Mouse (Mus musculus): ENCODE measurements around the gene Bcar1. TPM values are rescaled to one million over a fixed set of nuclear protein-coding genes. Genes with fewer than 3 reads are reported as not detected.

Bcar1 gene
- total RNA-seq, 1 experiment, result 72.6 TPM

DNA sequence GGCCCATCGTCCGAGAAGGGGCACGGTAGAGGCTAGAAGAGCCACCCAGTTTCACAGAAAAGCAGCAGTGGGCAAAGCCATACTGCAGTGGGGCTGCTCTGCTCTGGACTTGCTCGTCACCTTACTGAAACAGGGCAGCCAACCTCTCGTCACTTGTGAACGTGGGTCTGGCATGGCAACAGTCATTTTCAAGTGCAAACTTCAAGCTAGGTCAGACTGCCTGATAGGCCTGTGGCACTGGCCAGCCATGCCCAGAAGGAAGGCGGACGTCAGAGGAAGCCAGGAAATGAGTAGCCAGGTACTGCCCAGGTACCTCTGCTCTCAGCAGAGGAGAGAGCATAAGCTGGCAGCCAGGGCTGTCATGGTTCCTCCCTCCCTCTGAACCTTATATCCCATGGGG is 2.6 kb downstream of the Bcar1 start:
- TF ChIP-seq CHD2 (IDR thresholded peaks at IDR 0.05; ENCODE audit: low read depth, low read length), result no peak
- TF ChIP-seq HCFC1 (IDR thresholded peaks at IDR 0.05; ENCODE audit: borderline replicate concordance, insufficient read depth, low read length), result no peak
- no peak for TF ChIP-seq ZC3H11A (IDR thresholded peaks at IDR 0.05; ENCODE audit: borderline replicate concordance, low read depth, low read length)
- TF ChIP-seq ZNF384 (IDR thresholded peaks at IDR 0.05; ENCODE audit: low read depth, low read length), result no peak
- TF ChIP-seq MAFK (IDR thresholded peaks at IDR 0.05; ENCODE audit: insufficient read depth, low read depth, low read length), result no peak
- Histone ChIP-seq H3K4me3 (ENCODE audit: insufficient read depth in 1 of 2, low read depth in 1 of 2, low read length in 2 of 2, poor library complexity in 1 of 2, severe bottlenecking in 1 of 2) (no peak overlapping the region), H3K9me3 (ENCODE audit: control insufficient read depth, insufficient read depth, low read depth, low read length) (no peaks in the 10 kb centered on the region), H3K27ac (ENCODE audit: insufficient read depth, low read depth, low read length, poor library complexity, severe bottlenecking) (no peak overlapping the region), H3K36me3 (ENCODE audit: control insufficient read depth, insufficient read depth, low read length, poor library complexity, severe bottlenecking) (peaks cover 3% of the 10 kb centered on the region; the same call in 1 of the 2 replicates), H3K4me1 (ENCODE audit: control insufficient read depth in 2 of 2, insufficient read depth in 2 of 2, low read length in 2 of 2, poor library complexity in 1 of 2) (peaks cover 2 to 40% of the 10 kb centered on the region in 2 experiments; a peak in 3 of 4 replicates), H3K9ac (ENCODE audit: insufficient read depth, low read depth, low read length, poor library complexity, severe bottlenecking) (no peak overlapping the region)
- in situ Hi-C loops (cut with MboI; ENCODE audit: low sequenced_read_pairs in 2 of 2, unreplicated experiment in 2 of 2), result no loop called here
- no peak for DNase-seq (ENCODE audit: low read depth, low spot score)

DNA sequence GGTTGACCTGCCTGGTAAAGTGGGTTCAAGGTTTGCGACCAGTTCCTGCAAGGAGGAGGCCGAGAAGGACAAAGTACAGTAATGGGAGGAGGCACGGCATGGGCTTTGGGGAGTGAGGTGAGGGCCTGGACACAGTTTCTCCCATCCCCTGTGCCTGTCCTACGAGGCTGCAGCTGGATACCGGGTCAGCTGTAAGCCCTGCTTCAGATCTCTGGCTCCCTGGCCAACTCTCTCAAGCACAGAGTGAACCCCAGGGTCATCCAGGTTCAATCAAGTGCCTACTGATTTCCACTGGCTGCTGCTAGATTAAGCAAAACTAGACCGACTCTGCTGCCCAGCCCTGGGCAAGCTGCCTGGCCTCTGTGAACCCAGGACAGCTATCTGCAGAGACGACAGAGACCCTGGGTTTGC is 3.3 kb downstream of the Bcar1 start:
- no peak overlapping the region for H3K9ac ChIP-seq (ENCODE audit: insufficient read depth, low read depth, low read length, poor library complexity, severe bottlenecking)
- in situ Hi-C loops (cut with MboI; ENCODE audit: low sequenced_read_pairs in 2 of 2, unreplicated experiment in 2 of 2), result no loop called here
- TF ChIP-seq CHD2 (IDR thresholded peaks at IDR 0.05; ENCODE audit: low read depth, low read length), result no peak
- TF ChIP-seq ZNF384 (IDR thresholded peaks at IDR 0.05; ENCODE audit: low read depth, low read length), result no peak
- no peak for TF ChIP-seq ZC3H11A (IDR thresholded peaks at IDR 0.05; ENCODE audit: borderline replicate concordance, low read depth, low read length)
- no peak for TF ChIP-seq HCFC1 (IDR thresholded peaks at IDR 0.05; ENCODE audit: borderline replicate concordance, insufficient read depth, low read length)
- no peak for TF ChIP-seq MAFK (IDR thresholded peaks at IDR 0.05; ENCODE audit: insufficient read depth, low read depth, low read length)
- DNase-seq (ENCODE audit: low read depth, low spot score), result no peak
- H3K4me1 ChIP-seq (ENCODE audit: control insufficient read depth in 2 of 2, insufficient read depth in 2 of 2, low read length in 2 of 2, poor library complexity in 1 of 2), result peaks cover 2 to 40% of the 10 kb centered on the region in 2 experiments; a peak in 3 of 4 replicates
- H3K27ac ChIP-seq (ENCODE audit: insufficient read depth, low read depth, low read length, poor library complexity, severe bottlenecking), result no peak overlapping the region
- no peaks in the 10 kb centered on the region for H3K9me3 ChIP-seq (ENCODE audit: control insufficient read depth, insufficient read depth, low read depth, low read length)
- no peak overlapping the region for H3K4me3 ChIP-seq (ENCODE audit: insufficient read depth in 1 of 2, low read depth in 1 of 2, low read length in 2 of 2, poor library complexity in 1 of 2, severe bottlenecking in 1 of 2)
- peaks cover 3% of the 10 kb centered on the region; the same call in 1 of the 2 replicates for H3K36me3 ChIP-seq (ENCODE audit: control insufficient read depth, insufficient read depth, low read length, poor library complexity, severe bottlenecking)

- TF ChIP-seq ZC3H11A (IDR thresholded peaks at IDR 0.05; ENCODE audit: borderline replicate concordance, low read depth, low read length), result peak; percentile 53
- no peak for TF ChIP-seq CHD2 (IDR thresholded peaks at IDR 0.05; ENCODE audit: low read depth, low read length)
- Histone ChIP-seq H3K9ac (ENCODE audit: insufficient read depth, low read depth, low read length, poor library complexity, severe bottlenecking) (no peak overlapping the region), H3K4me1 (ENCODE audit: control insufficient read depth in 2 of 2, insufficient read depth in 2 of 2, low read length in 2 of 2, poor library complexity in 1 of 2) (peaks cover 2 to 37% of the 10 kb centered on the region in 2 experiments; a peak in 3 of 4 replicates), H3K9me3 (ENCODE audit: control insufficient read depth, insufficient read depth, low read depth, low read length) (no peaks in the 10 kb centered on the region), H3K36me3 (ENCODE audit: control insufficient read depth, insufficient read depth, low read length, poor library complexity, severe bottlenecking) (peaks cover 3% of the 10 kb centered on the region; the same call in 1 of the 2 replicates), H3K27ac (ENCODE audit: insufficient read depth, low read depth, low read length, poor library complexity, severe bottlenecking) (no peak overlapping the region), H3K4me3 (ENCODE audit: insufficient read depth in 1 of 2, low read depth in 1 of 2, low read length in 2 of 2, poor library complexity in 1 of 2, severe bottlenecking in 1 of 2) (no peak overlapping the region)
- no peak for DNase-seq (ENCODE audit: low read depth, low spot score)
- in situ Hi-C loops (cut with MboI; ENCODE audit: low sequenced_read_pairs in 2 of 2, unreplicated experiment in 2 of 2), result no loop called here
Measured at GRCm38 (mm10) chr8:111739604-111740003, 4.0 kb downstream of the Bcar1 start.

- TF ChIP-seq ZNF384 (IDR thresholded peaks at IDR 0.05; ENCODE audit: low read depth, low read length) (no peak), ZC3H11A (IDR thresholded peaks at IDR 0.05; ENCODE audit: borderline replicate concordance, low read depth, low read length) (no peak), MAFK (IDR thresholded peaks at IDR 0.05; ENCODE audit: insufficient read depth, low read depth, low read length) (no peak), HCFC1 (IDR thresholded peaks at IDR 0.05; ENCODE audit: borderline replicate concordance, insufficient read depth, low read length) (no peak), CHD2 (IDR thresholded peaks at IDR 0.05; ENCODE audit: low read depth, low read length) (no peak)
- peaks cover 2 to 37% of the 10 kb centered on the region in 2 experiments; a peak in 3 of 4 replicates for H3K4me1 ChIP-seq (ENCODE audit: control insufficient read depth in 2 of 2, insufficient read depth in 2 of 2, low read length in 2 of 2, poor library complexity in 1 of 2)
- no peak overlapping the region for H3K27ac ChIP-seq (ENCODE audit: insufficient read depth, low read depth, low read length, poor library complexity, severe bottlenecking)
- DNase-seq (ENCODE audit: low read depth, low spot score), result no peak
- H3K9ac ChIP-seq (ENCODE audit: insufficient read depth, low read depth, low read length, poor library complexity, severe bottlenecking), result no peak overlapping the region
- H3K9me3 ChIP-seq (ENCODE audit: control insufficient read depth, insufficient read depth, low read depth, low read length), result no peaks in the 10 kb centered on the region
- H3K4me3 ChIP-seq (ENCODE audit: insufficient read depth in 1 of 2, low read depth in 1 of 2, low read length in 2 of 2, poor library complexity in 1 of 2, severe bottlenecking in 1 of 2), result no peak overlapping the region
- H3K36me3 ChIP-seq (ENCODE audit: control insufficient read depth, insufficient read depth, low read length, poor library complexity, severe bottlenecking), result peaks cover 3% of the 10 kb centered on the region; the same call in 1 of the 2 replicates
- in situ Hi-C loops (cut with MboI; ENCODE audit: low sequenced_read_pairs in 2 of 2, unreplicated experiment in 2 of 2), result no loop called here
Measured at GRCm38 (mm10) chr8:111738867-111739266, 4.7 kb downstream of the Bcar1 start.

GRCm38 (mm10) chr8:111736321-111736720 is 7.3 kb downstream of the Bcar1 start:
- Histone ChIP-seq H3K9me3 (ENCODE audit: control insufficient read depth, insufficient read depth, low read depth, low read length) (no peaks in the 10 kb centered on the region), H3K9ac (ENCODE audit: insufficient read depth, low read depth, low read length, poor library complexity, severe bottlenecking) (no peak overlapping the region), H3K4me1 (ENCODE audit: control insufficient read depth in 2 of 2, insufficient read depth in 2 of 2, low read length in 2 of 2, poor library complexity in 1 of 2) (peaks cover 10 to 34% of the 10 kb centered on the region in 2 experiments; a peak in 3 of 4 replicates), H3K27ac (ENCODE audit: insufficient read depth, low read depth, low read length, poor library complexity, severe bottlenecking) (no peak overlapping the region), H3K4me3 (ENCODE audit: insufficient read depth in 1 of 2, low read depth in 1 of 2, low read length in 2 of 2, poor library complexity in 1 of 2, severe bottlenecking in 1 of 2) (no peak overlapping the region), H3K36me3 (ENCODE audit: control insufficient read depth, insufficient read depth, low read length, poor library complexity, severe bottlenecking) (peaks cover 4% of the 10 kb centered on the region; the same call in 1 of the 2 replicates)
- no peak for TF ChIP-seq CHD2 (IDR thresholded peaks at IDR 0.05; ENCODE audit: low read depth, low read length)
- in situ Hi-C loops (cut with MboI; ENCODE audit: low sequenced_read_pairs in 2 of 2, unreplicated experiment in 2 of 2), result no loop called here
- DNase-seq (ENCODE audit: low read depth, low spot score), result no peak

Data from ES-E14 (cell line).